Mouse (Mus musculus) naive thymus-derived CD4-positive, alpha-beta T cell, adult 2 months (primary cell): ENCODE data around the gene Gm438.
"Not testable (repeated sequence)": the region's sequence is repeated elsewhere in the genome, so short reads cannot be mapped to it uniquely, and the experiment has no call there.

Experiments
- DNase-seq: peaks from one replicate; pipeline ENCODE4 v3.0.0-alpha.2; 2011; ENCODE audit warnings: low read depth

Gm438 gene

GRCm38 (mm10) chr4:144786483-144786882 lies at the start of gene Gm438:
Gm438 (minus strand) TSS chr4:144786583.
- no peak for DNase-seq

- DNase-seq = no peak
Measured at GRCm38 (mm10) chr4:144824706-144825105, 38.3 kb upstream of the Gm438 start.

- no peak for DNase-seq
Measured at GRCm38 (mm10) chr4:144823996-144824395, 37.6 kb upstream of the Gm438 start.

DNA sequence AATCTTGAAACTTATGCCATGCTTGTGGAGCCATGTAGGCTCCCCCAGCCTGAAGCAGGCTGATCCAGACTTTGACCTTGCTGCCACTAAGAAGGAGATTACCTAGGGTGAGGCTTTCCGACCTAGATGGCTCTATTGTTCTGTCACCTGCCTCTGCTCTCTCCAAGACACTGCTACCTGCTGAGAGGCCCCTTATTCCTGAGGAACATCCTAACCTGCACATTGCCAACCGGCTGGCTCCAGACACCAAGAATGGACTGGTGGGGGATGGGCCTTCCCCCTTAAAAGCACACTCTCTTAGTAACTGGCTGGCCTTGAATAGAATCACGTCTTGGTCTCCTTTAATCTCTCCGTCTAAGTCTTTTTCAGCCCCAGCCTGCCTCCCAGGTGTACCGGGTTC lies 20.8 kb upstream of the Gm438 start:
- not testable (repeated sequence) for DNase-seq

- no peak for DNase-seq
Measured at GRCm38 (mm10) chr4:144803633-144804032, 17.2 kb upstream of the Gm438 start.

DNA sequence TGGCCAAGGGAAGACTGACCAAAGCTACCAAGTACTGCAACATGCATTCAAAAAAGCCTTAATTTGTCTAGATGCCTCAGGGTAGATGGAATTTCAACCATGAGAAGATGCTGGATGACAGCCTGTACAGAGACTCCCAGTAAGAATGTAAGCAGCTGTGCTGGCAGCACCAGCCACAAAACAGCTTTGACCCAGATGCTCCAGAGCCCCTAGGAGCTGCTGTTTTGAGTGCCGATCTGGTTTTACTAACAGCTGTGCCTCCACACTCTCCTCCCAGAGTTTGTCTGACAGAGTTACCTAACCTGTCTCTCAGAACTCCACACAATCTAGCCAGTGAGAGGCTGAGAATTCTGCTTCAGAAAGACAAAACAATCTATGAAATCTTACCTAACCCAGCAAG lies 3.8 kb upstream of the Gm438 start:
- DNase-seq = no peak

DNA sequence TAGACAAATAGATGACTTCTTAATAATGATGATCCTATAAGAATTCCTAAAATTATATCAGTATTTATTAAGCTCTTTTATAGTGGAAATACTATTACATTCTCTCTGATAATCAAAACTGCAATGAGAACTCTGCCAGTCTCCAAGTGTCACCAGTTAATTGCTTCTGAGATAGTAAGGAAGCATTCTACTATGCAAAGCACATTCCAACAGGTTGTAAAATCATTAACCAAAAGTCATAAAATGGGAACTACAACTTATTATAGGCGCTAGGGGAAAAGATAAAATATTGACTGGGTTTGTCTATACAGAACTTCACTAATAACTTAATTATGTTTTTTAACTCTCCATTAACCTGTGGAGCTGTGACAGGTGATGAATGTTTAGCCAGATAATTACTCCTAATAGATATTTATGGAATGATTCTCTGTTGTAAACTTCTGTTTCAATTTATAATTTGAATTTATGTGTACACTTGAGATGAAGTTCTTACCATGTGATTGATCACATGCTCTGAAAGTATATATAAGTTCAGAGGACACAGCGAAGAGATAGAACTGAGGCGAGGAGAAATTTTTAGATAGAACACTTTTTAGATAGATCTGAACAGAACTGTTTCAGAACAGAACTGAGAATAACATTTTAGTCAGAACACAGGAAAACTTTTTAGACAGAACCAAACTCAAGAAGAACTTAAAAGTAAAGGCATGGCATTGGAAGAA lies 3.7 kb downstream of the Gm438 start:
- no peak for DNase-seq

DNA sequence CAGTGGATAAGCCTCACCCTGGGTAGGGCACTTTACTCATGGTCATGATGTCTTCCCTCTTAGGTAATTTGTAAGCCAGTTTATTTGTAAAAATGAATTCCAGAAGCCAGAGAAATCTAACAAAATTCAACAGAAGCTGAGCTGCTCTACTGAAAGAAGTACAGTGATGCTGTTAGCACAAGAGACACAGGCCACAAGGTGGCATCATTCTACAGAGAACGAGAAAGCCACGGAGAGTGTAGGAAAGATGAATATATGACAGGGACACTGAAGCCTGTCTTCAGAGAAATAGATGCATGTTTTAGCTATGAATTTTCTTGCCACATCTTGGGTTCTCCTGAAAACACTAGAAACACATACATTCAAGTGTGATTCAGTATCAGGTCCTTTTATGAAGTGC lies 20.7 kb downstream of the Gm438 start:
- DNase-seq = no peak

DNA sequence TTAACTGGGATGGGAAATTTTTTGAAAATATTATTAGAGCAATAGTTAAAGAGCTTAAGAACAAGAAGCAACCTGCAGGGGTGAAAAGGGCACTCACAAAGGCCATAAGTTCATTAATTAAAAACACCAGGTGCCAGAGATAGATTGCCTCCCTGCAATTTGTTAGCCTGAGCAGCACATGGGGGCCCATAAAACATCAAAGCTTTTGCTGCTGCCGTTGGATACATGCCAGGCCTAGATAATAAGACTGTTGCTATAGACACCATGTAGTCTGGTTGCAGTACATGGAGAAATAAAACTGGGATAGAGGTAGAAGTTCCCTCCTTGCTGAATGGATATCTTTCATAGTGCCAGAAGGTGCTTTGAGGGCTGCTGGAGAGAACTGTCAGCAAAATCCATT lies 37.2 kb downstream of the Gm438 start:
- DNase-seq = no peak
